Mouse (Mus musculus): Measurements from ENCODE around the gene Gm11983.

GRCm38 (mm10) chr11:6814486-6814885, 23.0 kb downstream of the Gm11983 start:
- TF ChIP-seq POLR2A (IDR thresholded peaks at IDR 0.05; ENCODE audit: insufficient read depth, low read depth, low read length): no peak
- TF ChIP-seq CTCF (IDR thresholded peaks at IDR 0.05; ENCODE audit: insufficient read depth, low read depth, low read length): no peak
